Mouse (Mus musculus): Measurements from ENCODE around the gene Cdkn1a.

GRCm38 (mm10) chr17:29053841-29054240 lies 36.9 kb upstream of the Cdkn1a start:
- TF ChIP-seq SMC3 (IDR thresholded peaks at IDR 0.05; ENCODE audit: low read depth, low read length) = no peak
- TF ChIP-seq CTCF (conservative IDR thresholded peaks at IDR 0.05 in 1 of 2, IDR thresholded peaks at IDR 0.05 in 1 of 2; ENCODE audit: low read depth in 2 of 2, low read length in 2 of 2) = no peak
- no peak for TF ChIP-seq MEF2A (IDR thresholded peaks at IDR 0.05; ENCODE audit: borderline replicate concordance, low read depth, low read length)
- no peak for TF ChIP-seq EP300 (IDR thresholded peaks at IDR 0.05; ENCODE audit: low read length)
- TF ChIP-seq MAX (IDR thresholded peaks at IDR 0.05; ENCODE audit: low read length) = no peak
- no peak for TF ChIP-seq USF1 (IDR thresholded peaks at IDR 0.05; ENCODE audit: low read depth, low read length)
- TF ChIP-seq JUN (IDR thresholded peaks at IDR 0.05; ENCODE audit: insufficient read depth, low read depth, low read length) = no peak
- no peak for TF ChIP-seq KAT2A (IDR thresholded peaks at IDR 0.05; ENCODE audit: insufficient replicate concordance, low read length)
